Mouse (Mus musculus) embryonic facial prominence, embryonic 11.5 days (tissue): ENCODE measurements at regions not wholly inside any gene's neighbourhood (a gene's known extent, or its start where the extent isn't known, plus 50 kb on each side); places are given as distances from the start of the nearest gene placed in this dataset.

Experiments used
- ATAC-seq: fragments of 200-750 bp; cut with Nextera tagmentation; replicated peaks from 2 replicates; pipeline ENCODE4 v1.8.0; 2017; ENCODE audit warnings: low read depth; ENCODE audit not compliant: insufficient number of reproducible peaks, low FRiP score, low TSS enrichment
- DNase-seq: peaks from one replicate; pipeline ENCODE4 v3.0.0-alpha.2; 2015; ENCODE audit warnings: low spot score
- H3K27ac ChIP-seq: fragments of 300-500 bp; sonication (generic); replicated peaks from 2 replicates; pipeline ENCODE4 v1.5.1; 2014; ENCODE audit warnings: mild to moderate bottlenecking, low read depth, low read length, control low read depth
- H3K27me3 ChIP-seq: fragments of 300-500 bp; sonication (generic); 2 replicates; pipeline ENCODE4 v1.6.1; 2014; ENCODE audit warnings: mild to moderate bottlenecking, low read length, moderate library complexity, mixed read lengths; ENCODE audit not compliant: control insufficient read depth, insufficient read depth
- H3K36me3 ChIP-seq: fragments of 300-500 bp; sonication (generic); replicated peaks from 2 replicates; pipeline ENCODE4 v1.6.1; 2014; ENCODE audit warnings: low read depth, mild to moderate bottlenecking, low read length, moderate library complexity, mixed read lengths; ENCODE audit not compliant: control insufficient read depth, insufficient read depth
- H3K4me1 ChIP-seq: fragments of 300-500 bp; sonication (generic); 2 replicates; pipeline ENCODE4 v1.6.1; 2014; ENCODE audit warnings: low read length, mixed read lengths; ENCODE audit not compliant: control insufficient read depth, insufficient read depth
- H3K4me2 ChIP-seq: fragments of 300-500 bp; sonication (generic); 2 replicates; pipeline ENCODE4 v1.6.1; 2014; ENCODE audit warnings: low read depth, mild to moderate bottlenecking, control low read depth, low read length, moderate library complexity
- H3K4me3 ChIP-seq: fragments of 300-500 bp; sonication (generic); 2 replicates; pipeline ENCODE4 v1.5.1; 2014; ENCODE audit warnings: low read depth, low read length, control low read depth
- H3K9ac ChIP-seq: fragments of 300-500 bp; sonication (generic); replicated peaks from 2 replicates; pipeline ENCODE4 v1.6.1; 2014; ENCODE audit warnings: mild to moderate bottlenecking, control low read depth, low read length
- H3K9me3 ChIP-seq: fragments of 300-500 bp; sonication (generic); replicated peaks from 2 replicates; pipeline ENCODE4 v1.6.1; 2016; ENCODE audit warnings: mild to moderate bottlenecking, low read length, inconsistent platforms, mixed read lengths; ENCODE audit not compliant: control insufficient read depth
- WGBS: fragments of 180-500 bp; shearing (Covaris S2); extraction: QIAGEN DNeasy Blood & Tissue Kit; methylation state at CpG from one replicate; pipeline ENCODE4 v1.1.7; 2014; 5-methylcytosine and 5-hydroxymethylcytosine counted together

DNA sequence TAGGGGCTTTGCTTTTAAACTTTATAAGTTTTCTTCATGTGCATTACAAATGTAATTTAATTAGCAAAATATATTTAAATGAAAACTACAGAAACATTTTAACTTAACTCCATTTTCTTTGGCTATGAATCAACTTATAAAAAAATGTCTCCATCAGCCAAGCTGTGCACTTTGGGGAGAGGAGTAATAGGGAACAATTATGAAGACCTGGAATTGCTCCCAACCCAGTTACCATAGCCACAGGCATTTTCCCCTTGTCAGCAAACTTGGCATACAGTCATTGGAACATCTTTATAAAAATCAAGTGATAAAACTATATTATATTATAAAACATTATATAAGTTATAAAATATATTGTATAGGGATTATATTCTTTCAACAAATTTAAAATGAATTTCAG lies 65.0 kb downstream of the Atxn7l3b start:
- Histone ChIP-seq H3K4me2 (no peak overlapping the region), H3K9me3 (no peaks in the 10 kb centered on the region), H3K36me3 (no peaks in the 10 kb centered on the region), H3K9ac (no peak overlapping the region), H3K27ac (no peak overlapping the region), H3K27me3 (no peaks in the 10 kb centered on the region), H3K4me3 (no peak overlapping the region), H3K4me1 (no peaks in the 10 kb centered on the region)
- no peak for ATAC-seq
- DNase-seq = no peak

DNA sequence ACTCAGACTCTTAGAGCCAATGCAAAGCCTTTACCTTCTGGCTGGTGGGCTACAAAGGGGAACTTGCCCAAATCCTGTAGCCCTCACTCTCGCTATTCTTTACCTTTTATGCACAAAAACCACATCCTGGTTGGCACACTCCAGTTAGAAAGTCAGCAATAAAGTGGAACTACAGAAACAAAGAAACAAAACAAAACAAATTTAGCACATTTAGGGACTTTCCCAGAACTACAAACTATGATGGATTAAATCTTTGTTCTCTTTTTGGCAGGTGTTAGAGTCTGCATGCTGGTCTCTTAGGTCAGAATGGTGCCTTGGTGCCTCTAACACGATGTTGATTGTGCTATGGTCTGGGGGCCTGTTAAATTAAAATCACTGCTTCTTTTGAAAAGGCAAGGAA lies 65.4 kb downstream of the Atxn7l3b start:
- H3K27me3 ChIP-seq = no peaks in the 10 kb centered on the region
- no peak overlapping the region for H3K9ac ChIP-seq
- no peaks in the 10 kb centered on the region for H3K4me1 ChIP-seq
- H3K36me3 ChIP-seq = no peaks in the 10 kb centered on the region
- 67% methylated on average over 2 of the region's 2 CpGs for WGBS
- ATAC-seq (no peak), DNase-seq (no peak)
- H3K9me3 ChIP-seq = no peaks in the 10 kb centered on the region
- H3K27ac ChIP-seq = no peak overlapping the region
- H3K4me2 ChIP-seq = no peak overlapping the region
- H3K4me3 ChIP-seq = no peak overlapping the region

- no peaks in the 10 kb centered on the region for H3K27me3 ChIP-seq
- ATAC-seq = no peak
Observed at GRCm38 (mm10) chr10:112851997-112852396, 76.8 kb downstream of the Atxn7l3b start.

DNA sequence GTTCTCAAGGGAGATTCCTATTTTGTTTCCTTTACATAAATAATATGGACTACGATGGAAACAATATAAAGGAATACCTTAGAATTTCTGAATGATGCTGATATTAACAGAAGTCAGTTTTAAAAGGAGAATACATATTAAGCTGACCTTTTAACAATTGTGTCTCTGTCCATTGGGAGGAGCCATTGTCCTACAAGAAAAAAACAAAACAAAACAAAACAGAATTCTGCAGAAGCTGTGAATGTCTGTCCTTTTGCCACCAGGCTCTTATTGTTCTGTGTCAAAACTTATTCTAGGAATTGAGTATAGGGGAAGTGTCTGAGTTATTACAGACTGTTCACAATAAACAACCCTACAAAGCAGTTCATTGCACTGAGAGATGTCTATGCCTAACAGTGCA lies 82.6 kb downstream of the Atxn7l3b start:
- no peak overlapping the region for H3K9ac ChIP-seq
- no peak overlapping the region for H3K4me2 ChIP-seq
- H3K4me1 ChIP-seq = no peaks in the 10 kb centered on the region
- H3K4me3 ChIP-seq = no peak overlapping the region
- DNase-seq (no peak), ATAC-seq (no peak)
- H3K27me3 ChIP-seq = no peaks in the 10 kb centered on the region
- H3K9me3 ChIP-seq = no peaks in the 10 kb centered on the region
- H3K27ac ChIP-seq = no peak overlapping the region
- 73% methylated on average over 1 of the region's 1 CpGs for WGBS
- H3K36me3 ChIP-seq = no peaks in the 10 kb centered on the region

More at GRCm38 (mm10) chr10:112851997-112852396, 76.8 kb downstream of the Atxn7l3b start:
- no peak for DNase-seq
- H3K36me3 ChIP-seq = no peaks in the 10 kb centered on the region
- no peak overlapping the region for H3K4me2 ChIP-seq
- H3K9me3 ChIP-seq = no peaks in the 10 kb centered on the region
- H3K4me1 ChIP-seq = no peaks in the 10 kb centered on the region
- H3K27ac ChIP-seq = no peak overlapping the region
- no peak overlapping the region for H3K4me3 ChIP-seq
- H3K9ac ChIP-seq = no peak overlapping the region
- WGBS = 86% methylated on average over 1 of the region's 1 CpGs

DNA sequence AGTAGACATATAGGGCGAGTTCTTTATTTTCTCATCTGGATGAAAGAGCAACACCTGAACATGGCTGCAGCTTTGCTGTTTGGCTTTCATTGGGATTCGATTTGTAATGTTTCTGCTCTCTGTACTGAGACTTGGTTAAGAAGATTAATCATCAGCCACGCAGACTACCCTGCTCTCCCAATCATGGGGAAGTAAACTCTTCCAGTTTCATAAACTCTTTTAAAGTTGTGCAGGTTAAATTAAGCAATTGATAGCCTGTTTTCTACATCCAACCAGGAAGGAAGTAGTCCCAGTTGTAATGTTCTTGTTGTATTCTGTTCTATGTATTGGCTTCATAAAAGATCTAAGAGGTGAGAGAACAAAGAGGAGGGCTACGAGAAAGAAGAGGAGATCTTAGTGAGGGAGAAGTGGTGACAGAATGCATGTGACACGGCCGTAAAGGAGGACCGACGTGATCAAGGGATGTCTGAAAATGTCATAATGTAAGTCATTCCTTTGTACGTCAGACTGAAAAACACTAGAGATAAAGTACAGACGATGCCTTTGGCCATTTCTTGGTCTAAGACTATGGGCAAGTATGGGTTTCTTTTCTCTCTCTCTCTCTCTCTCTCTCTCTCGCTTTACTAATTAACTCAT lies 91.3 kb downstream of the Atxn7l3b start:
- Histone ChIP-seq H3K36me3 (no peaks in the 10 kb centered on the region), H3K27ac (no peak overlapping the region), H3K9me3 (no peaks in the 10 kb centered on the region), H3K27me3 (no peaks in the 10 kb centered on the region), H3K4me1 (no peaks in the 10 kb centered on the region), H3K4me2 (no peak overlapping the region), H3K9ac (no peak overlapping the region), H3K4me3 (no peak overlapping the region)
- 85% methylated on average over 11 of the region's 11 CpGs for WGBS
- no peak for ATAC-seq
- no peak for DNase-seq

GRCm38 (mm10) chr10:112835970-112836369 lies 92.8 kb downstream of the Atxn7l3b start:
- WGBS = 81% methylated on average over 9 of the region's 9 CpGs
- H3K9ac ChIP-seq = no peak overlapping the region
- no peaks in the 10 kb centered on the region for H3K36me3 ChIP-seq
- no peaks in the 10 kb centered on the region for H3K27me3 ChIP-seq
- no peak for DNase-seq
- H3K4me3 ChIP-seq = no peak overlapping the region
- ATAC-seq = no peak
- H3K9me3 ChIP-seq = no peaks in the 10 kb centered on the region
- H3K4me1 ChIP-seq = no peaks in the 10 kb centered on the region
- H3K4me2 ChIP-seq = no peak overlapping the region
- no peak overlapping the region for H3K27ac ChIP-seq

DNA sequence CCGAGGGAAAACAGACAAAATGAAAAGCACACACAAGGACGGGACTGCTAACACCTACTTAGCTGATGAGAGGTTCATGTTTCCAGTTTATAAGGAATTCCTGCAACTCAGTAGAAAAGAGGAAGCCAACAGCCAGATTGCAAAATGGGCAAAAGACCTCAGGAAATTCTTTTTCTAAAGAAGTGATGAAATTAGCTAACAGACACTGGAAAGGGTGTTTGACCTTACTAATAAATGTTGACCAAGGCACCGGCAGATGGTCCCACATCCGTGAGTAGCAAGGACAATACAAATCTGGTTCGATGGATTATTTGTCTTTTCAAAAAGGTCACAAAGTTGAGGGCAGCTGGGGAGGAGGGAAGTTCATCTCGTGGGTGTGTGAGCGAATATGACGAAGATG lies 93.3 kb downstream of the Atxn7l3b start:
- no peaks in the 10 kb centered on the region for H3K27me3 ChIP-seq
- no peaks in the 10 kb centered on the region for H3K4me1 ChIP-seq
- no peak overlapping the region for H3K4me3 ChIP-seq
- ATAC-seq (no peak), DNase-seq (no peak)
- no peaks in the 10 kb centered on the region for H3K9me3 ChIP-seq
- no peak overlapping the region for H3K9ac ChIP-seq
- no peak overlapping the region for H3K4me2 ChIP-seq
- no peak overlapping the region for H3K27ac ChIP-seq
- no peaks in the 10 kb centered on the region for H3K36me3 ChIP-seq
- 63% methylated on average over 8 of the region's 8 CpGs for WGBS

- Histone ChIP-seq H3K27me3 (no peaks in the 10 kb centered on the region), H3K36me3 (no peaks in the 10 kb centered on the region), H3K4me2 (no peak overlapping the region), H3K9ac (no peak overlapping the region), H3K4me3 (no peak overlapping the region), H3K27ac (no peak overlapping the region), H3K4me1 (no peaks in the 10 kb centered on the region), H3K9me3 (no peaks in the 10 kb centered on the region)
- 34% methylated on average over 1 of the region's 1 CpGs for WGBS
- no peak for ATAC-seq
- no peak for DNase-seq
Observed at GRCm38 (mm10) chr10:112810181-112810580, 118.6 kb downstream of the Atxn7l3b start.
